Mouse (Mus musculus): ENCODE results near the gene Dusp5. TPM values are rescaled to one million over a fixed set of nuclear protein-coding genes. Genes with fewer than 3 reads are reported as not detected.

Dusp5 gene
- polyA plus RNA-seq, 1 experiment from 2014 or later = 2.2 TPM

DNA sequence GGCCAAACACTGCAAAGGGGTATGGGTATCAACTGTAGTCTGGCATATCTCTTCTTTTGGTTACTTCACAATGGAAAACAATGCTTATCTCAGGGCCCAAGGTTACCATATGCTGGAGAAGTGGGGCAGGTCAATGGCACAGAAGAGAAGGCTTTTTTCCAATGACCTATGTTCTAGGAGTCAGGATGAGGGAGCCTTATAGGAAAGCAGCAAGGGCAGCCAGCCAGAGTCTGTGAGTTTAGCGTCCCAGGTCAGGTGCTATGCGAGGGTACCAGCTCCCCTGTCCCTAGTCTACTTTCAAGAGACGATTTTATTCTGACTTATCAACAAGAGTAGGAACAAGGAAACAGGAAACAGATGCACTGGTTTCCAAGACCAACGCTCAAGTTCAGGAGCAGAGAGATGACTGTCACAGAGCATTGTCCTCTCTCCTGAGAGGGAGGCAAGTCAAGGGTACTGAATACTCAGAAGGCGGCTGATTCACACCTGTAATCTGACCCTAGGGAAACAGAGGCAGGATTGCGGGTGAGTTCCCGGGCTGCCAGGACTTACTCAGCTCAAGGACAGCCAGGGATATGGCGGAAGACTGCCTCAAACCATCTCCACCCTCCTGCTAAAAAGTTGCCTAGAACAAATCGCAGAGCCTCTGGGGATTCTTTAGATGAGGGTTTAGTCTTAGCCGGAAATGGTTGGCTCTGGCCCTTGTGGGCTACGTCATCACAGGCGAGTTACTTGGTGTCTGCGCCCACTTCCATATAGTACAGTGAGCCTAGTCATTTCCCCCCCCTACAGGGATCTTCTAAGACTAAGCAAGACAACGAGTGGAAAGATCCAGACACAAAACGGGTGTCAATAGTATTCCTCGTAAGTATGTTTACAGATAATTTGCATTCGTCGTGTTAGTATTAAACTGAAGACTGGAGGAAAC is 42.9 kb downstream of the Dusp5 start:
- Histone ChIP-seq H3K9me3 (ENCODE audit: control insufficient read depth, low read length) (no peaks in the 10 kb centered on the region), H3K27ac (replicated peaks; ENCODE audit: low read depth, low read length) (no peak overlapping the region), H3K9ac (ENCODE audit: low read depth, low read length) (no peak overlapping the region), H3K4me1 (ENCODE audit: control insufficient read depth, insufficient read depth, low read length) (no peaks in the 10 kb centered on the region; the same call in 1 of the 2 replicates), H3K4me3 (ENCODE audit: low read depth, low read length) (no peak overlapping the region), H3K4me2 (ENCODE audit: low read depth, low read length) (no peak overlapping the region), H3K36me3 (ENCODE audit: control insufficient read depth, insufficient read depth, low read length) (no peaks in the 10 kb centered on the region), H3K27me3 (replicated peaks; ENCODE audit: control insufficient read depth, insufficient read depth, low read length) (no peaks in the 10 kb centered on the region)
- DNase-seq (ENCODE audit: low spot score) (no peak), ATAC-seq (ENCODE audit: low read depth) (no peak)
- WGBS = 72% methylated on average over 18 of the region's 18 CpGs

DNA sequence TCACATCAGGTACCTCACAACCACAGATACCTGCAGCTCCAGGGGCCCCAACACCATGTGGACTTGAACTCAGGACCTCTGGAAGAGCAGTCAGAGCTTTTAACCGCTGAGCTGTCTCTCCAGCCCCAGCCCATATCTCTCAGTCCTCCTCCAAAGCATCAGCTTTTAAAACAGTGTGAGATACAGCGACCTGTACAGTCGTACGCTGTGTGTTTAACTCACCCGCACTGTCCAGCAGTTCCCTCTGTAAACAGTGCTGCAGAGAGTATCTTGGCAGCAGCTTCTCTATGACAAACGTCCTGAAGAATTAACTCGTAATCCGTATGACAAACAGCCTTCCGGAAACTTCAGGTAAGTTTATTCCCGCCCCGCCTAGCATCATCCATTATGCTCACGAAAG is 43.7 kb downstream of the Dusp5 start:
- DNase-seq (ENCODE audit: low spot score) = peak; percentile 24
- 78% methylated on average over 12 of the region's 12 CpGs for WGBS
- no peaks in the 10 kb centered on the region; the same call in 1 of the 2 replicates for H3K4me1 ChIP-seq (ENCODE audit: control insufficient read depth, insufficient read depth, low read length)

DNA sequence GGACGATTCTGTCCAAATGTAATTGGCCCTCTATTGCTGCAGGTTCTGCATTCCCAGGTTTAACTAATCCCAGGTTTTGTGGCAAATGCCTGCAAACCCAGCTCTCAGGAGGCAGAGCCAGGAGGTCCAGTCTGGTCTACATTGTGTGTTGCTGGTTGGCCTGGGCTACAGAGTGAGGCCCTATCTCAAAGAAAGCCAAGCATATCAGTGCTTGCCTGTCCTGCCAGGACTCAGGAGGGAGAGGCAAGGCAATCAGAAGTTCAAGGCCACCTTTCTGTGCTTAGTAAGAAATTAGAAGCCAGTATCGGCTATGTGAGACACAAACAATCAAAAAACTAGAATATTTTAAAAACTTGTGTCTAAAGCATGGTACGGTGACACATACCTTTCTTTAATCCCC is 44.2 kb downstream of the Dusp5 start:
- no peak for ATAC-seq (ENCODE audit: low read depth)
- Histone ChIP-seq H3K36me3 (ENCODE audit: control insufficient read depth, insufficient read depth, low read length) (no peaks in the 10 kb centered on the region), H3K27ac (replicated peaks; ENCODE audit: low read depth, low read length) (no peak overlapping the region), H3K4me2 (ENCODE audit: low read depth, low read length) (no peak overlapping the region), H3K4me3 (ENCODE audit: low read depth, low read length) (no peak overlapping the region), H3K9ac (ENCODE audit: low read depth, low read length) (no peak overlapping the region), H3K9me3 (ENCODE audit: control insufficient read depth, low read length) (no peaks in the 10 kb centered on the region), H3K27me3 (replicated peaks; ENCODE audit: control insufficient read depth, insufficient read depth, low read length) (no peaks in the 10 kb centered on the region), H3K4me1 (ENCODE audit: control insufficient read depth, insufficient read depth, low read length) (no peaks in the 10 kb centered on the region; the same call in 1 of the 2 replicates)
- 73% methylated on average over 3 of the region's 3 CpGs for WGBS
- DNase-seq (ENCODE audit: low spot score) = no peak

More for the DNA sequence above, 43.7 kb downstream of the Dusp5 start:
- no peak overlapping the region for H3K4me2 ChIP-seq (ENCODE audit: low read depth, low read length)
- no peak overlapping the region for H3K4me3 ChIP-seq (ENCODE audit: low read depth, low read length)
- H3K36me3 ChIP-seq (ENCODE audit: control insufficient read depth, insufficient read depth, low read length) = no peaks in the 10 kb centered on the region
- H3K9ac ChIP-seq (ENCODE audit: low read depth, low read length) = no peak overlapping the region
- H3K27me3 ChIP-seq (replicated peaks; ENCODE audit: control insufficient read depth, insufficient read depth, low read length) = no peaks in the 10 kb centered on the region
- no peaks in the 10 kb centered on the region for H3K9me3 ChIP-seq (ENCODE audit: control insufficient read depth, low read length)
- 0 out of 2 replicates have a peak, but pooled peaks have one; percentile 60 for ATAC-seq (ENCODE audit: low read depth)
- no peak overlapping the region for H3K27ac ChIP-seq (replicated peaks; ENCODE audit: low read depth, low read length)

DNA sequence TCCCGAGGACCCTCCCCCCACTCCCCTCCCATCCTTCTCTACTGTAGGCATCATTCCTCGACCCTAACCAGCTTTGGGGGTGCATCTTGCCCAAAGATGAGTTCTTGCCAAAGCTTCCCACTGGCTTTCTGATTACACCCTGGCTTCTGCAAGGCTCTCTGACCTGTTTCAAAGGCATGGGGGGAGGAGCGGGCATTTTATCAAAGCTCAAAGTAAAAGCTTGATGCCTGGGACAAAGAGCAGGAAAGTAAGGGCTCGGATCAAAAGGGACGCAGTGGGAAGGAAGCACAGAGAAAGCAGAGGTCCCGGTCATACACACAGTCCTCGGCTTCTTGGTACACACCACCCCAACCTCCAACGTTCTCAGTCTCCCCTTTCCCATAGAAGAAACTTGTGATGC is 45.2 kb downstream of the Dusp5 start:
- no peak overlapping the region for H3K27ac ChIP-seq (replicated peaks; ENCODE audit: low read depth, low read length)
- ATAC-seq (ENCODE audit: low read depth) = no peak
- no peak overlapping the region for H3K4me3 ChIP-seq (ENCODE audit: low read depth, low read length)
- H3K9me3 ChIP-seq (ENCODE audit: control insufficient read depth, low read length) = no peaks in the 10 kb centered on the region
- 68% methylated on average over 8 of the region's 8 CpGs for WGBS
- H3K27me3 ChIP-seq (replicated peaks; ENCODE audit: control insufficient read depth, insufficient read depth, low read length) = no peaks in the 10 kb centered on the region
- H3K36me3 ChIP-seq (ENCODE audit: control insufficient read depth, insufficient read depth, low read length) = no peaks in the 10 kb centered on the region
- H3K4me1 ChIP-seq (ENCODE audit: control insufficient read depth, insufficient read depth, low read length) = no peaks in the 10 kb centered on the region; the same call in 1 of the 2 replicates
- no peak overlapping the region for H3K4me2 ChIP-seq (ENCODE audit: low read depth, low read length)
- H3K9ac ChIP-seq (ENCODE audit: low read depth, low read length) = no peak overlapping the region
- DNase-seq (ENCODE audit: low spot score) = no peak

DNA sequence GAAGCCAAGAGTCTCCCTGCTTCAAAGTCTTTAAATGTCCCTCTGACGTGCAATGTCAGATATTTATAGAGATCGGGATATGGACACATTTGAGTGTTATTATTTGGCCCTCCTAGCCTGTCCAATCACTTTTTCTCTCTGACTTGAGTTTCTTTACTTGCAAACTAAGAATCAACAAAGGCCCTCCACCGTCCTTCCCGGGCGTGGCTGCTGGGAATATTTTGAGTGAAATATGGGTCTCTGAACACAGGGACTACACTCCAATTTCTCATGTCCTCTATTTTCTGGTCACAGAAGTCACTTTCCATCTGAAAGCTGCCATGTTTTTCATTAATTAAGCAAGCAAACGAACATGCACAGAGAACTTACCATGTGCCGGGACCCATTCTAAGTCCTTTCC is 45.6 kb downstream of the Dusp5 start:
- no peaks in the 10 kb centered on the region for H3K27me3 ChIP-seq (replicated peaks; ENCODE audit: control insufficient read depth, insufficient read depth, low read length)
- DNase-seq (ENCODE audit: low spot score) = no peak
- no peak overlapping the region for H3K9ac ChIP-seq (ENCODE audit: low read depth, low read length)
- H3K36me3 ChIP-seq (ENCODE audit: control insufficient read depth, insufficient read depth, low read length) = no peaks in the 10 kb centered on the region
- H3K4me1 ChIP-seq (ENCODE audit: control insufficient read depth, insufficient read depth, low read length) = no peaks in the 10 kb centered on the region; the same call in 1 of the 2 replicates
- H3K9me3 ChIP-seq (ENCODE audit: control insufficient read depth, low read length) = no peaks in the 10 kb centered on the region
- H3K27ac ChIP-seq (replicated peaks; ENCODE audit: low read depth, low read length) = no peak overlapping the region
- no peak overlapping the region for H3K4me2 ChIP-seq (ENCODE audit: low read depth, low read length)
- 87% methylated on average over 7 of the region's 7 CpGs for WGBS
- ATAC-seq (ENCODE audit: low read depth) = no peak
- H3K4me3 ChIP-seq (ENCODE audit: low read depth, low read length) = no peak overlapping the region

DNA sequence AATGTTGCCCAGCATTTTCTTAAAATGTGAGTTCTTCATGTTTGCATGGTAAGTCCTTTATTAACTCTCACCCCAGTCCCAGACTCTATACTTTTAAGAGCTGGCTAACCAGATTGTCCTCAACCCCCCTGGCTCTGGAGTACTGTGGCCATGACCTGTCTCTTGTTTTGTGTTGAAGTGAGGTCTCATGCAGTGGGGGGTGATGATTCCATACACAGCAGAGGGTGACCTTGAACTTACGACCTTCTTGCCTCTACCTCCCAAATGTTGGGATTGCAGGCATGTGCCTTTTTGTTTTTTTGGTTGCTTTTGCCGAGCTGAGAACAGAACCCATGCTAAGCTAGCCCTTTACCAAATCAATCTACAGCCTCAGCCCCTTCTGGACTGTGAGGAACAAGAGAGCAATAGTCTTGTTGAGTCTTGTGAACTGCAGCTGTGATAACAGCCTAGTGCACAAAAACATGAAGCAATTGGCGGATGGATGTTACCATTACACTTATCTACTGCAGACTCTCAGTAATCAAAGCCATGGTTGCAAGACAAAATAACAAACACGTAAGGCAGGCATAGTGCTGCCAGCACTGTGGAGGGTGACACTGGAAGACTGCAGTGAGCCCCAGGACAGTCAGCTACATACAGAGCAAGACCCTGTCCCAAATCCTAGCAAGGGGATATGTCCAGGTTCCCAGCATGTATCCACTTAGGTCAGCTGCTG is 46.5 kb downstream of the Dusp5 start:
- Histone ChIP-seq H3K27ac (replicated peaks; ENCODE audit: low read depth, low read length) (no peak overlapping the region), H3K4me2 (ENCODE audit: low read depth, low read length) (no peak overlapping the region), H3K36me3 (ENCODE audit: control insufficient read depth, insufficient read depth, low read length) (no peaks in the 10 kb centered on the region), H3K4me1 (ENCODE audit: control insufficient read depth, insufficient read depth, low read length) (no peaks in the 10 kb centered on the region; the same call in 1 of the 2 replicates), H3K27me3 (replicated peaks; ENCODE audit: control insufficient read depth, insufficient read depth, low read length) (no peaks in the 10 kb centered on the region), H3K9me3 (ENCODE audit: control insufficient read depth, low read length) (no peaks in the 10 kb centered on the region), H3K9ac (ENCODE audit: low read depth, low read length) (no peak overlapping the region), H3K4me3 (ENCODE audit: low read depth, low read length) (no peak overlapping the region)
- 74% methylated on average over 4 of the region's 4 CpGs for WGBS
- DNase-seq (ENCODE audit: low spot score) (no peak), ATAC-seq (ENCODE audit: low read depth) (no peak)

DNA sequence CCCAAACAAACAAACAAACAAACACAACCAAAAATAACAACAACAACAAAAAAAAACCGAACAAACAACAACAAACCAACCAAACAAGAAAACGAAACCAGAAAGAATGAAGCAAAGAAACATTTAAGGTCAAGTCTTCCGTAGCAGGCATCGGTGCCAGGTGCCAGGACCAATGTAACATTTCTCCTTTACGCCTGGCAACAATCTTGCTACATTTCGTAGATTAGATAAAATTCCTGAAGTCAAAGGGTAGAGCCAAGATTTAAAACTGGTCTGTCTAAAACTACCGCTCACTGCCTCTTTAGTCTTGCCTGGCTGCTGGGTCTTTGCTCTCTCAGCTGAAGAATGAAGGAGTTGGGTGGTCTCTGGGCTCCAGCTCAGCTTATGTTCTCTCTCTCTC is 47.2 kb downstream of the Dusp5 start:
- DNase-seq (ENCODE audit: low spot score) (no peak), ATAC-seq (ENCODE audit: low read depth) (no peak)

DNA sequence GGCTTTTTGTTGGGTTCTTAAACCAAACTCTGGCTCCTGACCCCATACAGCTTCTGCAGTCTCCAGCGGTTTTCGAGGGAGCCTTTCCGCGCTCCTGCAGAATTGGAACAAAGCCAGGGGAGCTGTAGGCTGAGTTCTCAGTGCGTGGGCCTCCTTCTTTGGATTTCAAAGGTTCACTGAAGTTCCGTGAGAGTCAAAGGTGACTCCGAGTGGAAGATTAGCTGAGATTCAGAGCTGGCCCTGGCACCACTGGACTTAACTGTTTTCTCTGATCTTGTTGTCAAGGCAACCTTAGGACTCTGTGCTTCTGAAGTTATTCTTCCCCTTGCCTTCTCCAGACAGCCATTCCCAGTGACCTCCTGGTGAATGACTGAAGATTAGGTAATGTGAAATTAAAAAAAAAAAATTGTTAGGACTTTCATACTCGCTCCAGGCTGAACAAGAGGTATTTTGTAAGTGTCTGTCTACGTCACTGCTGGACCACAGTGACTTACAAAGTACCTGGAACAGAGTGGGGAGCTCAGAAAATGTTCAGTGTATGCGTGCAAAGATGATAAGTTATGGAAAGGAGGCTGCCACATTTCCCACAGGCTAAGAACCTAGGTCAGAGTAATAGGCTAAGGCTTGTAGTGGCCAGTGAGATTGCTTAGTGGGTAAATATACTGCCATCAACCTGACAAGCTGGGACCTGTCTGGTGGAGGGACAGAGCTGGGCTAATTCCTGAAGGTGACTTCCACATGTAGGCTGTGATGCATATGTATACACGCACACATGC is 48.3 kb downstream of the Dusp5 start:
- Histone ChIP-seq H3K9ac (ENCODE audit: low read depth, low read length) (no peak overlapping the region), H3K36me3 (ENCODE audit: control insufficient read depth, insufficient read depth, low read length) (no peaks in the 10 kb centered on the region), H3K27me3 (replicated peaks; ENCODE audit: control insufficient read depth, insufficient read depth, low read length) (no peaks in the 10 kb centered on the region), H3K9me3 (ENCODE audit: control insufficient read depth, low read length) (no peaks in the 10 kb centered on the region), H3K4me3 (ENCODE audit: low read depth, low read length) (no peak overlapping the region), H3K4me1 (ENCODE audit: control insufficient read depth, insufficient read depth, low read length) (no peaks in the 10 kb centered on the region), H3K27ac (replicated peaks; ENCODE audit: low read depth, low read length) (no peak overlapping the region), H3K4me2 (ENCODE audit: low read depth, low read length) (no peak overlapping the region)
- no peak for ATAC-seq (ENCODE audit: low read depth)
- whole genome bisulfite sequencing = 56% methylated on average over 11 of the region's 11 CpGs
- no peak for DNase-seq (ENCODE audit: low spot score)

More for the DNA sequence above, 47.2 kb downstream of the Dusp5 start:
- H3K9me3 ChIP-seq (ENCODE audit: control insufficient read depth, low read length) = no peaks in the 10 kb centered on the region
- H3K27ac ChIP-seq (replicated peaks; ENCODE audit: low read depth, low read length) = no peak overlapping the region
- no peak overlapping the region for H3K4me2 ChIP-seq (ENCODE audit: low read depth, low read length)
- no peaks in the 10 kb centered on the region for H3K27me3 ChIP-seq (replicated peaks; ENCODE audit: control insufficient read depth, insufficient read depth, low read length)
- 72% methylated on average over 7 of the region's 7 CpGs for WGBS
- H3K9ac ChIP-seq (ENCODE audit: low read depth, low read length) = no peak overlapping the region
- H3K36me3 ChIP-seq (ENCODE audit: control insufficient read depth, insufficient read depth, low read length) = no peaks in the 10 kb centered on the region
- H3K4me1 ChIP-seq (ENCODE audit: control insufficient read depth, insufficient read depth, low read length) = no peaks in the 10 kb centered on the region; the same call in 1 of the 2 replicates
- no peak overlapping the region for H3K4me3 ChIP-seq (ENCODE audit: low read depth, low read length)
